Mouse (Mus musculus) frontal cortex, adult 2 months (tissue): ENCODE measurements at regions not wholly inside any gene's neighbourhood (a gene's known extent, or its start where the extent isn't known, plus 50 kb on each side); places are given as distances from the start of the nearest gene placed in this dataset.

Source experiments
- DNase-seq, 2 experiments: peaks; one replicate each; pipeline ENCODE4 v3.0.0; 2022; ENCODE audit warnings: low spot score in 1 of 2; ENCODE audit errors: extremely low spot score in 1 of 2

- peak in 1 of 2 experiments; percentile 39 for DNase-seq
These were observed 629.5 kb upstream of the Kirrel3 start for GRCm38 (mm10) chr9:33856169-33856568.

- no peak for DNase-seq
These were observed 627.2 kb upstream of the Kirrel3 start for GRCm38 (mm10) chr9:33858511-33858910.

GRCm38 (mm10) chr9:33868666-33869065 is 617.0 kb upstream of the Kirrel3 start:
- no peak for DNase-seq

- no peak for DNase-seq
These were observed 598.4 kb upstream of the Kirrel3 start for GRCm38 (mm10) chr9:33887279-33887678.

GRCm38 (mm10) chr9:33892001-33892400 is 593.7 kb upstream of the Kirrel3 start:
- DNase-seq: no peak

GRCm38 (mm10) chr9:33901313-33902076 is 584.2 kb upstream of the Kirrel3 start:
- DNase-seq: no peak

- DNase-seq: no peak
These were observed 581.6 kb upstream of the Kirrel3 start for GRCm38 (mm10) chr9:33903991-33904570.

- DNase-seq: no peak
These were observed 570.8 kb upstream of the Kirrel3 start for GRCm38 (mm10) chr9:33914919-33915318.

- DNase-seq: no peak
These were observed 570.2 kb upstream of the Kirrel3 start for GRCm38 (mm10) chr9:33915349-33916056.

GRCm38 (mm10) chr9:33930286-33930685 is 555.4 kb upstream of the Kirrel3 start:
- DNase-seq: no peak

GRCm38 (mm10) chr9:33934071-33934470 is 551.6 kb upstream of the Kirrel3 start:
- DNase-seq: no peak

- DNase-seq: no peak
These were observed 531.4 kb upstream of the Kirrel3 start for GRCm38 (mm10) chr9:33954319-33954718.
